Mouse (Mus musculus): ENCODE results near the gene P3h3. TPM values are rescaled to one million over a fixed set of nuclear protein-coding genes. Genes with fewer than 3 reads are reported as not detected.

Gene P3h3
- polyA plus RNA-seq, 1 experiment = 1.1 TPM

DNA sequence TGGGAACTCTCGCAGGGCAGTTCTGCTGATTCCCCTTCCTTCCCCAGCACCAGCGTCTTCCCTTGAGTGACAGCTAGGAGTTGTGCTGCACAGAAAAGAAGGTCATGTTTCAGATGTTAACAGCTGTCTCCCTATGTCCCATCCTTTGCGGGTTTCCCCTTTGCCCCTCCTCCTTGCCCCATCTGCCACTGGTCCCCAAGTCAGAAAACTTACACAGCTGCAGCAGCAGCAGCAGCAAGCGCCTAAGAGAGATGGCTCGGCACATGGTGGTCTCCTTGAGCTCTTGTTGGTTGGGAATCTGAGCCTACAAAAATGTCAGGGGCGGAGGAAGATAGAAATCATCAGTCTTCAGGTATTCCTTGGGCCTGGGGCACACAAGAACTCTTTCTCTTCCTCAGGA lies 21.8 kb upstream of the P3h3 start:
- Histone ChIP-seq H3K27me3 (ENCODE audit: control insufficient read depth, insufficient read depth, insufficient read length) (peaks cover 34% of the 10 kb centered on the region), H3K4me3 (ENCODE audit: insufficient read depth, poor library complexity, severe bottlenecking) (no peak overlapping the region), H3K79me3 (ENCODE audit: low read depth) (no peaks in the 10 kb centered on the region), H3K79me2 (ENCODE audit: control insufficient read depth, insufficient read depth) (no peaks in the 10 kb centered on the region), H3K36me3 (ENCODE audit: control insufficient read depth, insufficient read depth) (no peaks in the 10 kb centered on the region), H3ac (ENCODE audit: control insufficient read depth, insufficient read length, low read depth) (no peak overlapping the region)
- TF ChIP-seq MYOD1 (IDR thresholded peaks at IDR 0.05; ENCODE audit: control insufficient read depth, insufficient read length, low read depth) (peak; percentile 25), CTCF (IDR thresholded peaks at IDR 0.05; ENCODE audit: control insufficient read depth, insufficient read depth, insufficient read length) (no peak)

DNA sequence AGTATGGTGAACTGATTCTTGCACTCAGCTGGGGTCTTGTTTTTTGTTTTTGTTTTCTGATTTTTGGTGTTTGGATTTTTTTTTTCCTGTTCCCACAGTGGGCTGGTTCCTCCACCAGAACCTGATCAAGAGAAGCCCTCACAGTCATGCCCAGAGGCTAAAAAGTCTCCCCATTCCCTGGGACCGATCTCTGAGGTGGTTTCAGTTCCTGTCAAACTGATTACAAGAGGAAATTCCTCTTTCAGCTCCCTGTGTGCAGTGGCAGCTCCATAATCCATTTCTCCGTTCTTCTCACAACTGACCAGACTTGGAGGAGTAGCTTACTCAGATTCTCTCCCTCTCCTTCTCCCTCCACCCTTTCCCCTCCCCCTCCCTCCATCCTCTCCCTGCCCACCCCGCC lies 16.8 kb upstream of the P3h3 start:
- TF ChIP-seq USF1 (IDR thresholded peaks at IDR 0.05; ENCODE audit: low read depth) (no peak), CTCF (IDR thresholded peaks at IDR 0.05; ENCODE audit: control insufficient read depth, insufficient read depth, insufficient read length) (no peak), MYOD1 (IDR thresholded peaks at IDR 0.05; ENCODE audit: control insufficient read depth, insufficient read length, low read depth) (no peak), CEBPB (IDR thresholded peaks at IDR 0.05; ENCODE audit: low read depth) (no peak), FOSL1 (IDR thresholded peaks at IDR 0.05; ENCODE audit: insufficient read depth, low read length, poor library complexity, severe bottlenecking) (no peak)
- no peaks in the 10 kb centered on the region for H3K36me3 ChIP-seq (ENCODE audit: control insufficient read depth, insufficient read depth)
- no peak overlapping the region for H3ac ChIP-seq (ENCODE audit: control insufficient read depth, insufficient read length, low read depth)
- no peaks in the 10 kb centered on the region for H3K79me3 ChIP-seq (ENCODE audit: low read depth)
- H3K27me3 ChIP-seq (ENCODE audit: control insufficient read depth, insufficient read depth, insufficient read length) = peaks cover 52% of the 10 kb centered on the region
- H3K4me3 ChIP-seq (ENCODE audit: insufficient read depth, poor library complexity, severe bottlenecking) = no peak overlapping the region
- no peaks in the 10 kb centered on the region for H3K79me2 ChIP-seq (ENCODE audit: control insufficient read depth, insufficient read depth)

DNA sequence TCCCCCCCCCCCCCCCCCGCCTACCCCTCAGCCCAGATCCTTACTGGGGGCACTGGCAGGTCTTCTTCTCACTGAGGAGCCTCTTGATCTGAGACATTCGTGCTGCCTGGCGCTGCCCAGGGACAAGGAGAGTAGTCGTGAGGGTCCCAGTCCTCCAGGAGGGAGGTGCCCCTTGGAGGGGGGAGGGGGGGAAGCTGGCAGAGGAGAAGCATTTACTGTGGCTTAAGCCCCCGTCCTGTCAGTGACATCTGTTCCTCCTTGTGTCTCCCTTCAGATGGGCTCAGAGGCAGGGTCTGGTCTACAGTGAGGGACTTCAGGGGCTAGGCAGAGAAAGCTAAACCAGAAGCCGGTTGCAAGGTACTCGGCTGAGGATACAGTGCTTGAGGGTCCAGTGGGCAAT lies 9.0 kb upstream of the P3h3 start:
- no peak for TF ChIP-seq MAX (IDR thresholded peaks at IDR 0.05)
- TF ChIP-seq MYOD1 (IDR thresholded peaks at IDR 0.05; ENCODE audit: control insufficient read depth, insufficient read length, low read depth) = no peak
- TF ChIP-seq MYOG (IDR thresholded peaks at IDR 0.05; ENCODE audit: control insufficient read depth, extremely low read depth, insufficient read length) = no peak
- TF ChIP-seq USF1 (IDR thresholded peaks at IDR 0.05; ENCODE audit: low read depth) = no peak
- no peak for TF ChIP-seq FOSL1 (IDR thresholded peaks at IDR 0.05; ENCODE audit: insufficient read depth, low read length, poor library complexity, severe bottlenecking)
- no peak for TF ChIP-seq CTCF (IDR thresholded peaks at IDR 0.05; ENCODE audit: control insufficient read depth, insufficient read depth, insufficient read length)
- no peak for TF ChIP-seq CEBPB (IDR thresholded peaks at IDR 0.05; ENCODE audit: low read depth)
- Histone ChIP-seq H3K79me3 (ENCODE audit: low read depth) (no peaks in the 10 kb centered on the region), H3ac (ENCODE audit: control insufficient read depth, insufficient read length, low read depth) (no peak overlapping the region), H3K27me3 (ENCODE audit: control insufficient read depth, insufficient read depth, insufficient read length) (peaks cover 74% of the 10 kb centered on the region), H3K36me3 (ENCODE audit: control insufficient read depth, insufficient read depth) (no peaks in the 10 kb centered on the region), H3K4me3 (ENCODE audit: insufficient read depth, poor library complexity, severe bottlenecking) (no peak overlapping the region), H3K79me2 (ENCODE audit: control insufficient read depth, insufficient read depth) (no peaks in the 10 kb centered on the region)

DNA sequence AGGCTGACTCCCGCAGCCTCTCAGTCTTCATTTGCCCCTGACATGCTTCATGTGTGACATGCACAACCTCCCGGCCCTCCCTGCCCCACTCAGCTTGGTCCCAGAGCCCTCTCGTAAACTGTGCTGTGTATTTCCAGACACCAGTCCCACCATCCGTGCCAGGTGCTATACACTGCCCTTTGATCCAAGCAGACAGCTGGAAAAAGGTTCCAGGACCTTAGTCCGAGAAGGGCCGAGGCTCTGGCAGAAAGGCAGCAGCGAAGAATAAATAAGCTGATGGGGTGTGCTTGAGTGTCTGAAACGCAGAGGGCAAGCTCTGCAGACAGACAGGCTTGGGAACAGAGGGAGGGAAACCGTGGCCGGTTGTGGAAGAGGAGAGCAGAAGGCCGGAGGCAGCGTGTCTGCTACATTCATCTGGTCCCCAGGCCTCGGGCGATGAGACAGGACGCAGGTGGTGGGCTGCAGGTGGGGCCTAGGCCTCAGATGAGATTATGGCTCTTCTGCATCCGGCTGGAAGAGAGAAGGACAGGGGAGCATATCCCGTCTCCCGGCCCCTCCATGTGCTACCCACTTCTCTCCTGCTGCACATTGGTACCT lies 8.3 kb upstream of the P3h3 start:
- no peaks in the 10 kb centered on the region for H3K79me2 ChIP-seq (ENCODE audit: control insufficient read depth, insufficient read depth)
- H3ac ChIP-seq (ENCODE audit: control insufficient read depth, insufficient read length, low read depth) = no peak overlapping the region
- H3K79me3 ChIP-seq (ENCODE audit: low read depth) = no peaks in the 10 kb centered on the region
- H3K4me3 ChIP-seq (ENCODE audit: insufficient read depth, poor library complexity, severe bottlenecking) = no peak overlapping the region
- TF ChIP-seq FOSL1 (IDR thresholded peaks at IDR 0.05; ENCODE audit: insufficient read depth, low read length, poor library complexity, severe bottlenecking) = no peak
- no peak for TF ChIP-seq CEBPB (IDR thresholded peaks at IDR 0.05; ENCODE audit: low read depth)
- no peak for TF ChIP-seq USF1 (IDR thresholded peaks at IDR 0.05; ENCODE audit: low read depth)
- no peak for TF ChIP-seq CTCF (IDR thresholded peaks at IDR 0.05; ENCODE audit: control insufficient read depth, insufficient read depth, insufficient read length)
- TF ChIP-seq MAX (IDR thresholded peaks at IDR 0.05) = no peak
- TF ChIP-seq MYOG (IDR thresholded peaks at IDR 0.05; ENCODE audit: control insufficient read depth, extremely low read depth, insufficient read length) = no peak
- TF ChIP-seq MYOD1 (IDR thresholded peaks at IDR 0.05; ENCODE audit: control insufficient read depth, insufficient read length, low read depth) = no peak
- H3K27me3 ChIP-seq (ENCODE audit: control insufficient read depth, insufficient read depth, insufficient read length) = peaks cover 75% of the 10 kb centered on the region
- no peaks in the 10 kb centered on the region for H3K36me3 ChIP-seq (ENCODE audit: control insufficient read depth, insufficient read depth)

DNA sequence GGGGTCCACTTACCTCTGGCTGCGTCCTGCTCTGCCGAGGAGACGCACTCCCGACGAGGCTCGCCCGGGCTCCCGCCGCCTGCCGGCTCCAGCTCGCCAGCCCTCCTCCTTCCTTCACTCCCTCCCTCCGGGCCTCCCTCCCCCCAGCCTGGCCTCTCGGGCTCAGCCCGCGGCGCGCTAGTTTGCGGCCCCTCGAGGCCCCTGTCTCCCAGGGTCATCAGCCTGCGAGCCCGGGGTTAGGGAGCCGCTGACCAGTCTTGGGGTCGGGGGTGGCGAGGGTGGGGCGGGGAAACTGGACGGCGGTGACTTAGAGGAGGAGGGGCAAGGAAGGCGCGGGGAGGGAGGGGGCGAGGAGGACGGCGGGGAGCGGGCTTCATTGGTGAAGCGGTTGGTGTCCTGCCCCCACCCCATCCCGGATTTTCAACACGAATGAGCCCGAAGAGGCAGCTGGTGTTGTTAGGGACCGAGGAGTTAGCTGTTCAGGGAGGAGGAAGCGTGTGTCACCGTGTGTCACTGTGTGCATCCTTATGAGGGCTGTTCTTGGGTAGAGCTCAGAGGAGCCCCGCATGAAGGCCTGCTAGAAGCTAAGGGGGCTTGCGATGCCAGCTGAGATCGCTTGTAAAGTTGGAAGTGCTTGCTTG lies 6.2 kb upstream of the P3h3 start, which contains the start of gene Gpr162:
TSS of gene Gpr162 (minus strand) at position 326 of the 641 bp plus-strand sequence.
- H3K4me3 ChIP-seq (ENCODE audit: insufficient read depth, poor library complexity, severe bottlenecking) = no peak within 1 kb of the TSS
- peak within 1 kb of the TSS; percentile 36 for H3ac ChIP-seq (ENCODE audit: control insufficient read depth, insufficient read length, low read depth)

More for the DNA sequence above, 6.2 kb upstream of the P3h3 start, which contains the start of gene Gpr162:
- TF ChIP-seq MYOG (IDR thresholded peaks at IDR 0.05; ENCODE audit: control insufficient read depth, extremely low read depth, insufficient read length) (no peak), MYOD1 (IDR thresholded peaks at IDR 0.05; ENCODE audit: control insufficient read depth, insufficient read length, low read depth) (no peak), CTCF (IDR thresholded peaks at IDR 0.05; ENCODE audit: control insufficient read depth, insufficient read depth, insufficient read length) (no peak), MAX (IDR thresholded peaks at IDR 0.05) (no peak), CEBPB (IDR thresholded peaks at IDR 0.05; ENCODE audit: low read depth) (no peak), USF1 (IDR thresholded peaks at IDR 0.05; ENCODE audit: low read depth) (no peak), FOSL1 (IDR thresholded peaks at IDR 0.05; ENCODE audit: insufficient read depth, low read length, poor library complexity, severe bottlenecking) (no peak)
- Histone ChIP-seq H3K27me3 (ENCODE audit: control insufficient read depth, insufficient read depth, insufficient read length) (peaks cover 65% of the 10 kb centered on the region), H3K36me3 (ENCODE audit: control insufficient read depth, insufficient read depth) (no peaks in the 10 kb centered on the region), H3K79me3 (ENCODE audit: low read depth) (no peaks in the 10 kb centered on the region), H3K79me2 (ENCODE audit: control insufficient read depth, insufficient read depth) (no peaks in the 10 kb centered on the region)

All from C2C12 (cell line).